Mouse (Mus musculus): ENCODE measurements around the gene Tmed9. TPM values are rescaled to one million over a fixed set of nuclear protein-coding genes. Genes with fewer than 3 reads are reported as not detected.

The Tmed9 gene
- 57.0 and 61.6 TPM in 2 replicates for polyA plus RNA-seq (2012; rRNA removed)

GRCm38 (mm10) chr13:55573432-55573831 lies at the start of gene Tmed9:
Tmed9 (plus strand) TSS chr13:55573732.

DNA sequence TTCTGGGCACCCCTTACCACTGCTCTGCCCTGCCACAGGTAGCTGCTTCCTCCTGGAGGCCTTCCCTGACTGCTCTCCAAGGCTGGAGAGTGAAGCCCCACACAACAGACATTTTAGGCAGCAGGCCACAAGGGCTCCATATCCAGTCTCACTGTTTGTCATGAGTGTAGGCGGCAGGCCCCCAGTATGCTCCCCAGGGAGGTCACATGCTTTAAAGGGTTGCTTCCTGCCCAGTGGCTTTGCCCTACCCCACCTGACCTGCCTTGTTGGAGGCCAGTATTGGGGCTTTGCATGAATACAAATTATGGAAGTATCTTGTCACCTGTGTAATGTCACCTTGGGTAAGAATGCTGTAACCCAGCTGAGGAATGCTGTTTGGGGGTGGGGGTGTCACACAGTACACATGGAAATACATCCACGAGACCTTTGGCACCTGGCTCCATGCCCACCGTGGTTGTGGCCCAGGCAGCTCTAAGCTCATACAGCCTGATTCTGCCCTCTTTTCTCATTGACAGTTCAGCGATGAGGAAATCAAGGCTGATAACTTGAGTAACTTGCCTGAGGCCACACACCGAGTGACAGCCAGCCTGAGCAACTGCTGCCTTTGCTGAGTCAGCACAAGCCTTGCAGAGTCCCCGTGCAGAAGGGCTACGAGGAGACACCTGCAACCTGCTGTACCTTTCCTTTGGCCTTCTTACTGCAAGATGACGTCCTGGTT lies 44.2 kb upstream of the Tmed9 start, which contains the start of gene Dok3:
Gene Dok3 (minus strand): TSS at position 99 of the 718 bp plus-strand sequence.

GRCm38 (mm10) chr13:55536194-55537175 lies 37.0 kb upstream of the Tmed9 start, which contains the start of gene Ddx41:
Ddx41 (minus strand) TSS chr13:55536658.

DNA sequence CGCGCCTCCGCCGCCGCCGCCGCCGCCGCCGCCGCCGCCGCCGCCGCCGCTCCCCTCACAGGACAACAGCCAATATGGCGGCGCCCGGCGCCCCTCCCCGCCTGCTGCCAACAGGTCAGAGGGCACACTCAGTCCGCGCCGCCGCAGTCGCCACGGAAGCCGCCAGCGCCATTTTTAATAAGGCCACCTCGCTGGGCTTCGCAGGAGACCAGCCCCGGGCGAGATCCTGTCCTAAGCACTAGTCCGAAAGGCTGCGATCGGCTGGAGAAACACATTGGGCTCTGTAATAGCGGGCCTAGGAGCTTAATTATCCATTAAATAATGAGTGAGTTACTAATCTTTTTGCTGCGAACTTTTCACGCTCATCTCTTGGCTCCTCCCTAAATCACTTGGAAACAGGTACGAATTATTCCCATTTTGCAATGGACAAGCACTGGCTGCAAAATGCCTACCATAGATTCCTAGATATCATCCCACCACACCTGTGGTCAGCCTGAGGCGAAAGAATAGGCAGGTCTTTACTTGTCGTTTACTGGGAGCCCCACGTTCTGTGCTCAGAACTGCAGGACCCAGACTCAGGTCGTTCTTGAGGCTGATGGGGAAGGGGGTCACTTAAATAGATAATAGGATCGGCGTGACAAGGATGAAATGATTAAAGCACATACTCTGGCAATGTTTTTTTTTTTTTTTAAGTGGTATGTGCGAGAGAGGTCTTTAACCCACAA lies 2.3 kb upstream of the Tmed9 start, which contains the start of gene Fam193b:
Gene Fam193b (minus strand): TSS at position 94 of the 725 bp plus-strand sequence.

DNA sequence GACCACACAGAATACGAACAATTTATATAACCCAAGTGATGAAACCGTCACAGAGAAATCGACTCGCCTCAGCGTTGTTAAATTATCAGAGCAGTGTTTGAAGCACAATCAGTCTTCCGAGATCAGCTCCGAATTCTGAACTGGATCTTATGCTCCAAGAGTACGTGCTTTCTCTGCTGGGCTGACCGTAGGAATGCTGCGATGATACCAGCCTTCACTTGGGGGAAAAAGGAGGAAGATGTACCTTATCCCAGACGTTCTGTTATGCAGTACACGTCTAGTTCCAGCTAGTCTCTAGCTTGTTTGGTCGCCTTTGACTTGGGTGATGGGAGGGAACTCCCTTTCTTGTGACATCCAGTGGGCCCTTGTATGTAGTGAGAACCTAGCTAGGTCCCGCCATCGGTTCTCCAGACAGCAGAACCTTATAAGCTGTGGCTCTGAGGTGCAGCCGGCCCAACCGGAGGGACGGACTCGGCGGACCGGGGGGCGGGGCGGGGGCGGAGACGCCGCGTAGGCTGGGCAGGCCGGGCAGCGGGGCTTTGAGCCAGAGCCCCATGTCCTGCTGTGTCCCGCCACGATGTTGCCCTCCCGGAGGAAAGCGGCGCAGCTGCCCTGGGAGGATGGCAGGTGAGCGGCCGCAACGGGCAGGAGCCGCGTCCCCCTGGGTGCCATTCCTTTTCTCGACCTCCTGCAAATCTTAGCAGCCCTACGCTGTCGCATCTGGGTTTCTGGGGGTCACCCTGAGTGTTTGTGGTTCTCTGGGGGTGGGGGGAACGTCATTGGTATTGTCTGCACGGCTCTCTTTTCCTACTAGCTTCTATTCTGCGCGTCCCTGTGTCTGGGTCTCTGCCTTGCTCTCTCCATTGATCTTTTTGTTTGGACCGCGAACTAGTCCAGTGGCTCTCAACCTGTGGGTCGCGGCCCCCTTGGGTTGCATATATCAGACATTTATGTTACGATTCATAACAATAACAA lies 26.3 kb downstream of the Tmed9 start, which contains the start of gene B4galt7:
Gene B4galt7 (plus strand): TSS at position 331 of the 975 bp plus-strand sequence.

GRCm38 (mm10) chr13:55622649-55623541 lies 49.4 kb downstream of the Tmed9 start, which contains the start of gene Caml:
Caml (plus strand) TSS chr13:55623005.

DNA sequence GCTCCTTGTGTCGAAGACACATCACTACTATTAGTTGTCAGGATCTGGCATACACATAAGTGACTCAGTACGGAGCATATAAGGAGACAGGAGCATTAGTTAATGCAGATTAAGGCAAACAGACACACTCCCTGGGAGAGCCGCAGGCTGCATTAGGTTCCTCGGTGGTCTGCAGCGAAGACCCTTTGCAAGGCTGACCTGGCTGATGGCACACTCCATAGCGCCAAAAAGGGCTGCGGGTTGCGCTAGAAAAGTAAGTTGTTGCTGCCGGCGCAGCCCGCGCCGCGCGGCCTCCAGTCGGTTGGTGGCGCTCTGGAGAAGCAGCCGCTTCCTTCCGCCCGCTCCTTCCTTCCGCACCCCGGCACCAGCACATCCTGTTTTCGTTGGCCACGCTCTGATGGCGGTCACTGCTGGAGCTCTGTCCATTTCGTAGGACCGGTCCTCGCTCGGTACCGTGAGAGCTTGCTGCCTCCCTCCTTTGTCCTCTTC lies 61.2 kb downstream of the Tmed9 start, which contains the start of gene Ddx46:
Gene Ddx46 (plus strand): TSS at position 389 of the 489 bp plus-strand sequence.

Other genes starting within 250 kb of the Tmed9 start
- 28.7 and 32.2 TPM in 2 replicates for gene Mxd3, start 243.9 kb upstream of the Tmed9 start, polyA plus RNA-seq (2012; rRNA removed)
- gene Lman2, start 210.9 kb upstream of the Tmed9 start, polyA plus RNA-seq (2012; rRNA removed): 33.8 and 37.5 TPM in 2 replicates
- 1.3 and 1.6 TPM in 2 replicates for gene Rgs14, start 204.0 kb upstream of the Tmed9 start, polyA plus RNA-seq (2012; rRNA removed)
- not detected in 2 replicates for gene Slc34a1, start 175.5 kb upstream of the Tmed9 start, polyA plus RNA-seq (2012; rRNA removed)
- gene Pfn3, start 158.5 kb upstream of the Tmed9 start, polyA plus RNA-seq (2012; rRNA removed): not detected in 2 replicates
- 48.2 and 48.8 TPM in 2 replicates for gene F12, start 146.9 kb upstream of the Tmed9 start, polyA plus RNA-seq (2012; rRNA removed)
- gene Grk6, start 128.7 kb upstream of the Tmed9 start, polyA plus RNA-seq (2012; rRNA removed): 23.9 and 26.4 TPM in 2 replicates
- 0.27 and 0.45 TPM in 2 replicates for gene Prr7, start 109.5 kb upstream of the Tmed9 start, polyA plus RNA-seq (2012; rRNA removed)
- 4.4 and 6.9 TPM in 2 replicates for gene Dbn1, start 85.6 kb upstream of the Tmed9 start, polyA plus RNA-seq (2012; rRNA removed)
- 12.5 and 13.1 TPM in 2 replicates for gene Pdlim7, start 60.1 kb upstream of the Tmed9 start, polyA plus RNA-seq (2012; rRNA removed)
- 3.9 and 4.9 TPM in 2 replicates for gene Dok3, start 44.4 kb upstream of the Tmed9 start, polyA plus RNA-seq (2012; rRNA removed)
- 27.1 and 31.4 TPM in 2 replicates for gene Ddx41, start 37.1 kb upstream of the Tmed9 start, polyA plus RNA-seq (2012; rRNA removed)
- 16.9 and 20.4 TPM in 2 replicates for gene Fam193b, start 2.6 kb upstream of the Tmed9 start, polyA plus RNA-seq (2012; rRNA removed)
- 5.0 and 5.8 TPM in 2 replicates for gene B4galt7, start 26.2 kb downstream of the Tmed9 start, polyA plus RNA-seq (2012; rRNA removed)
- gene Caml, start 49.3 kb downstream of the Tmed9 start, polyA plus RNA-seq (2012; rRNA removed): 14.6 and 14.8 TPM in 2 replicates
- 22.0 and 23.7 TPM in 2 replicates for gene Ddx46, start 61.3 kb downstream of the Tmed9 start, polyA plus RNA-seq (2012; rRNA removed)
- gene B230219D22Rik, start 119.4 kb downstream of the Tmed9 start, polyA plus RNA-seq (2012; rRNA removed): 16.8 and 20.6 TPM in 2 replicates
- gene Txndc15, start 140.9 kb downstream of the Tmed9 start, polyA plus RNA-seq (2012; rRNA removed): 9.9 and 11.6 TPM in 2 replicates
- gene Pcbd2, start 153.6 kb downstream of the Tmed9 start, polyA plus RNA-seq (2012; rRNA removed): 23.5 and 25.7 TPM in 2 replicates
- 0.02 TPM in 1 of 2 replicates, not detected in the other for gene Catsper3, start 210.8 kb downstream of the Tmed9 start, polyA plus RNA-seq (2012; rRNA removed)